Mouse (Mus musculus) cerebellum, postnatal 14 days (tissue): Measurements from ENCODE around the gene Ces2c.
"Not testable (repeated sequence)": the region's sequence is repeated elsewhere in the genome, so short reads cannot be mapped to it uniquely, and the experiment has no call there.

ENCODE experiments used
- DNase-seq, 2 experiments: peaks; one replicate each; pipeline ENCODE4 v3.0.0; 2021; ENCODE audit warnings: mixed read lengths in 2 of 2

Gene Ces2c

GRCm38 (mm10) chr8:104846831-104847230 lies at the start of gene Ces2c:
Ces2c (plus strand) TSS chr8:104847068.
- DNase-seq = no peak

GRCm38 (mm10) chr8:104799385-104799784 lies 47.5 kb upstream of the Ces2c start:
- DNase-seq = no peak

- peak; percentile 9 to 19 for DNase-seq
These were observed 40.7 kb upstream of the Ces2c start for GRCm38 (mm10) chr8:104806127-104806526.

- peak; percentile 37 to 55 for DNase-seq
These were observed 38.1 kb upstream of the Ces2c start for GRCm38 (mm10) chr8:104808542-104809413.

GRCm38 (mm10) chr8:104809436-104809835 lies 37.4 kb upstream of the Ces2c start:
- DNase-seq = no peak

- DNase-seq = no peak
These were observed 20.0 kb upstream of the Ces2c start for GRCm38 (mm10) chr8:104826912-104827311.

- DNase-seq = no peak
These were observed 18.6 kb upstream of the Ces2c start for GRCm38 (mm10) chr8:104828221-104828620.

- DNase-seq = no peak
These were observed 15.4 kb upstream of the Ces2c start, which contains the start of gene Ces2b for GRCm38 (mm10) chr8:104831440-104831839. Ces2b (plus strand) TSS chr8:104831572.

GRCm38 (mm10) chr8:104841360-104842078 lies 5.3 kb upstream of the Ces2c start:
- no peak for DNase-seq

- DNase-seq = no peak
These were observed 1.0 kb downstream of the Ces2c start for GRCm38 (mm10) chr8:104847741-104848462.

GRCm38 (mm10) chr8:104866844-104867531 lies 20.1 kb downstream of the Ces2c start:
- not testable (repeated sequence) for DNase-seq

GRCm38 (mm10) chr8:104868876-104869275 lies 22.0 kb downstream of the Ces2c start:
- not testable (repeated sequence) for DNase-seq

GRCm38 (mm10) chr8:104886223-104886926 lies 39.5 kb downstream of the Ces2c start:
- not testable (repeated sequence) for DNase-seq

GRCm38 (mm10) chr8:104901746-104902145 lies 54.9 kb downstream of the Ces2c start:
- no peak for DNase-seq
